Mouse (Mus musculus) neutrophil, adult 59 days (primary cell): ENCODE data around the gene Tbca. TPM values are rescaled to one million over a fixed set of nuclear protein-coding genes. Genes with fewer than 3 reads are reported as not detected.

ENCODE experiments used
- total RNA-seq, 2 experiments: library from RNA; stranded (reverse); gene quantifications; 1 replicate in 1 of 2; 2 replicates in 1 of 2; pipeline ENCODE4 v1.2.4; 2023

Tbca gene
- 10 to 100 TPM; 52.2 to 55.5 TPM for total RNA-seq

DNA sequence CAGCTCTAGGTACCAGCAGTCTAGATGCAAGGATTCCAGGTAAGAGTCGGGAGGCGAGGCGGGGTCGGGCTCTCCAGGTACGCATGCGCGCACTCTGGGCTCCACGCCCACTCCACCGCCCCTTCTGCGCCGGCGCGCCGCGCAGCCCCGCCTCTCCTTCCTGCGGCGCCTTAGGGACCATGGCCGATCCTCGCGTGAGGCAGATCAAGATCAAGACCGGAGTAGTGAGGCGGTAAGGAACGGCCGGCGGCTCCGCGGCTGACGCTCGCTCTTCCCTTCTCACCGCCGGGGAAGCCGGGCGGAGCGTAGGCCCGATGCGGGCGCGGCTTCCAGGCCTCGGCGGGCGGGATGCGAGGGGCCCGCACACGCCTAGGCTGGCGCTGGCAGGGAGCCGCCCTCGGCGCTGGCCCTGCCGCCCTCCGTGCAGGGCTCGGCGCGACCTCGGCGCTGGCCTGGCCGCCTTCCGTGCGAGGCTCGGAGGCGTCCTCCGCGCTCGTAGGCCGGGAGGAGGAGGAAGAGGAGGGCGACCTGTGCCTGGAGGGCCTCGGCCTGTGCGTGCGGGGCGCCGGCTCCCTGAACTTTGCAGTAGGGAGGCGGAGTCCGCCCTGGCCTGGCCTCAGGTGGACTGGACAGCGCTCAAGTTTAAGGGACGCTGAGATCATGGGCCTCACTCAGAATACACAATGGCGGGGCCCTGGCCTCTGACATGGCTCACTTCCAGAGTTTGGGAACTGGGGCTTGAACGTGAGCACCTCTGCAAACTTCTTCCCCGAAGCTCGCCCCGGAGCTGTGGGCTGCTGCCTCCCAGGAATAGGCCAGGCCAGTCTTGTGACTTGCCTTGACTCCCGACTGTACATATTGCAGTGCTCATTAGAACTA lies at the start of gene Tbca:
Tbca (plus strand) TSS at position 140 of the 879 bp plus-strand sequence.

DNA sequence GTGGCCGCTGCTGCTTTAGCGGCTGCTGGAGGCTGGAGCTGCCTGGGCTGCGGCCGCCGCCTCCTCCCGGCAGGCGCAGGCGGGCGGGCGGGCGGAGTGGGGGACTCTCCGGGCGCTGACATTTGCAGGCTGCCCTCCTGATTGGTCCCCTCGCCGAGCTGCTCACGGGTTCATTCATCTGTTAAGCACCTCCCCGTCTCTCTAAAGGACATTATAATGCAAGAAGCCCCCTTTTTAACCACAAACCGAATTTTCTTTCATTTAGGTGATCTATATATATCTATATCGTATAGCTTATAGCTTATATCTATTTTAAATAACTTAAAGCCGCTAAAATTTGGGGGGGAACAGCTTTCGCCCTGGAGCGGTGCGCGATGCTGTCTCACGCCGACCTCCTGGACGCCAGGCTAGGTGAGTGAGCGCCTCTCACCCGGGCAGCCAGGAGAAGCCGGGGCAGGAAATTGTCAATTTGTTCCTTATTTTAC lies 86.7 kb downstream of the Tbca start, which contains the start of gene Otp:
Otp (plus strand) TSS at position 207 of the 485 bp plus-strand sequence.

Other genes starting within 250 kb of the Tbca start
- gene Otp, start 86.7 kb downstream of the Tbca start, total RNA-seq: not detected
- 10 to 100 TPM; 13.1 to 13.8 TPM for gene Wdr41, start 187.4 kb downstream of the Tbca start, total RNA-seq